Mouse (Mus musculus) gastrocnemius, postnatal 4 days (tissue): ENCODE measurements around the gene Maco1. TPM values are rescaled to one million over a fixed set of nuclear protein-coding genes. Genes with fewer than 3 reads are reported as not detected.

Experiments
- DNase-seq, 2 experiments: peaks; one replicate each; pipeline ENCODE4 v3.0.0; 2021 to 2022; ENCODE audit warnings: low spot score in 2 of 2, mixed read lengths in 2 of 2
- total RNA-seq, 2 experiments: library from RNA; stranded (reverse); gene quantifications; 2 replicates each; pipeline ENCODE4 v1.2.3; 2021

The Maco1 gene
- total RNA-seq, 2 experiments from 2014 or later, result 28.5 to 29.9 TPM

GRCm38 (mm10) chr4:134776246-134776645 is 76.9 kb downstream of the Maco1 start:
- no peak for DNase-seq

- no peak for DNase-seq
Observed at GRCm38 (mm10) chr4:134775234-134775944, 77.8 kb downstream of the Maco1 start.

- DNase-seq, result no peak
Observed at GRCm38 (mm10) chr4:134774126-134774525, 79.0 kb downstream of the Maco1 start.

- DNase-seq, result no peak
Observed at GRCm38 (mm10) chr4:134772805-134773674, 80.1 kb downstream of the Maco1 start.

GRCm38 (mm10) chr4:134769891-134770290 is 83.3 kb downstream of the Maco1 start:
- DNase-seq, result no peak

GRCm38 (mm10) chr4:134769081-134769811 is 83.9 kb downstream of the Maco1 start:
- no peak for DNase-seq

GRCm38 (mm10) chr4:134768226-134768888 is 84.8 kb downstream of the Maco1 start:
- DNase-seq, result no peak

GRCm38 (mm10) chr4:134767426-134768225 is 85.5 kb downstream of the Maco1 start, which contains the start of gene Ldlrap1:
Gene Ldlrap1 (minus strand): TSS chr4:134768024.
- peak; percentile 74 to 82 for DNase-seq

- DNase-seq, result peak in 1 of 2 experiments; percentile 43
Observed at GRCm38 (mm10) chr4:134766904-134767425, 86.2 kb downstream of the Maco1 start.

GRCm38 (mm10) chr4:134766277-134766676 is 86.9 kb downstream of the Maco1 start:
- no peak for DNase-seq

- DNase-seq, result no peak
Observed at GRCm38 (mm10) chr4:134764333-134764732, 88.8 kb downstream of the Maco1 start.

GRCm38 (mm10) chr4:134762360-134762759 is 90.8 kb downstream of the Maco1 start:
- no peak for DNase-seq

- peak in 1 of 2 experiments; percentile 73 for DNase-seq
Observed at GRCm38 (mm10) chr4:134760793-134761201, 92.3 kb downstream of the Maco1 start.

GRCm38 (mm10) chr4:134760281-134760680 is 92.9 kb downstream of the Maco1 start:
- DNase-seq, result no peak

GRCm38 (mm10) chr4:134759564-134759963 is 93.6 kb downstream of the Maco1 start:
- DNase-seq, result no peak

- DNase-seq, result no peak
Observed at GRCm38 (mm10) chr4:134758922-134759321, 94.2 kb downstream of the Maco1 start.

GRCm38 (mm10) chr4:134758367-134758766 is 94.8 kb downstream of the Maco1 start:
- DNase-seq, result no peak

GRCm38 (mm10) chr4:134756953-134757352 is 96.2 kb downstream of the Maco1 start:
- DNase-seq, result no peak

- DNase-seq, result no peak
Observed at GRCm38 (mm10) chr4:134754941-134755340, 98.2 kb downstream of the Maco1 start.

- no peak for DNase-seq
Observed at GRCm38 (mm10) chr4:134754371-134754770, 98.8 kb downstream of the Maco1 start.
